Mouse (Mus musculus) embryo, embryonic 11.5 days (tissue): ENCODE results near the gene Vmn1r15.

ENCODE experiments used
- DNase-seq: peaks from one replicate; pipeline ENCODE4 v3.0.0-alpha.2; 2012; ENCODE audit warnings: low read depth, low spot score

Vmn1r15 gene

DNA sequence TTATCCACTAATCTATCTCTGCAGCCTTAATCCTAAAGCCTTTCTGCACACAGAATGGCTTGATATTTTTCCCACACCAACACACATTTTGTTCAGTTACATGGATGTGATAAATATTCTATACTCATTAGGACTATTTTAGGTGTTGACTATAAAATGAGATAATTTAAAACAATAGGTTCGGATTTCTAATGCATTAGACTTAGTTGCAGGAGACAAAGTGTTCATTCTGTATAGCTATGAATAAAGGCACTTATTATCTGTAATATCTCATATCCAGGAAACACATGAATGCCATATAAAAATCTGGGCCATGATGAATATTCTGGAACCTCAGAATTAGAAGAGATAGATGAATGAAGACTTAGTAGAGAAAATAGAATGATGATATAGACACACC lies at the start of gene Vmn1r15:
Gene Vmn1r15 (plus strand): TSS at position 301 of the 400 bp plus-strand sequence.
- DNase-seq = no peak

DNA sequence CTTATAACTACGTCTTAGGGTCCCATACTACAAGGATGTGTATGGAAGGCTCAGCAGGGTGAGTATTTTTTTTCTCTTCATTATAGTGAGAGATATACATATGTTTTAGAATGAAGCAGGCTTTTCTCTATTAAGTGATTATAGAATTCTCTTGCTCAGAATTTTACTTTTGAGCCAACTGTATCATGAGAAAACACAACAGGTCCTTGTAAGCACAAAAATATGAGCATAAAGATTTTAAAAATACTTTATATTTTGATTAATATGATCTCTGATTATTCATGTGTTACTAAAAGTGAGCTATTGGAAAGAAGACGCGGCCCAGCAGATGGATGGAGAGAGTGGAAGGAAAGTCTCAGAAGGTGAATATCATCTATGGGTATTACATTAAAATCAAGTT lies 26.4 kb upstream of the Vmn1r15 start, which contains the start of gene Vmn1r14:
Gene Vmn1r14 (plus strand): TSS at position 301 of the 400 bp plus-strand sequence.
- no peak for DNase-seq

DNA sequence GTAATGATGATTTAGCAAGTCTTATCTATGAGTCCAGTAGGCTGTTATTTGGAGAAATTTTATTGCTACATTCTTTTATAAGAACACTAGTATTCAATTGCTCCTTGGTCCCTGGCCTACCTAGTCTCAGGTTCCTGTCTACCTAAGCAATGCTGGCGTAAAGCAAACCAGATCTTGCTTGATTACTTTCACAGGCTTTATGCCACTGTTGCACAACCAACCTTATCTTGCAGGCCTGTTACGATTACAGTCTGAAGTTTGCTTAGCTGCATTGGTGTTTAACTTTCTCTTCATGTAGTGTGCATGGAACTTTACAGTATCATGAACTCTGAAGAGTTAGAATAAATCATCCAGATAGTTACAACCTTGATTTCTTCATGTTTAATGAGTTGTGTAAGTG lies 3.2 kb downstream of the Vmn1r15 start:
- no peak for DNase-seq

DNA sequence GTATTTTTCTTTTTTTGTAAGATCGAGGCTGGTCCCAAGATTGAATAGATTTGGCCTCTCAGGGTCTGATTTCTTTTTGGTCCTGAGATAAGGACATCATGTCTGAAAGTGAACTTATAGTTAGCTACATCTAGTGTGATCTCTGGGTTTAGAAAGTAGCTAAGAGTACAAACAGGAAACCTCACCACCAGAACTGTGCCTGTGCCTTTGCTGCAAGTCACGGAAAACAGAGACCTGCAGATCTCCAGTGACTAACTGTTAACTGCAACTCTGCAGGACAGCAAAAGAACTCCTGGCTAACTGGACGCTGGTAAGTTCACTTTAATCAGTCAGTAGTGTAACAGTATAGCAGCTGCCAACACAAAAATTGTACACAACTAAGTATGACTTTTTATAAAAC lies 14.1 kb downstream of the Vmn1r15 start:
- no peak for DNase-seq

DNA sequence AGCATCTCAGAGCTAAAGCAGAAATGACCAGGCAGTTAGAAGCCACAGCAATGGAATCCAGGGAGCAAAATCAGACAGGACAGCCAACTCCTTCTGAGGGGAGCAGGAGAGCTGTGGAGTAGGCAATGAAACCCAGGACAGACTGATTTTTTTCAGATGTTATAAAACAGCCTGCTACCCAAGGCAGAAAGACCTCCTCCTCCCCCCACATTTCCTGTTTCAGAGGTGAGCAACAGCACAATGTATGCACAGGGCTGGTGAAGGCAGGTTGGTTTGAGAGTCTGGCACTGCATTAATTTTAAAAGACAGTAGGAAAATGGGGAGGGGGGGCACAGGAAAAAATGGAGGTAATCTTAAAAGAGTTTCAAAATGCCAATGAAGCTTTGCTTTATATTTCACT lies 14.8 kb downstream of the Vmn1r15 start:
- no peak for DNase-seq

DNA sequence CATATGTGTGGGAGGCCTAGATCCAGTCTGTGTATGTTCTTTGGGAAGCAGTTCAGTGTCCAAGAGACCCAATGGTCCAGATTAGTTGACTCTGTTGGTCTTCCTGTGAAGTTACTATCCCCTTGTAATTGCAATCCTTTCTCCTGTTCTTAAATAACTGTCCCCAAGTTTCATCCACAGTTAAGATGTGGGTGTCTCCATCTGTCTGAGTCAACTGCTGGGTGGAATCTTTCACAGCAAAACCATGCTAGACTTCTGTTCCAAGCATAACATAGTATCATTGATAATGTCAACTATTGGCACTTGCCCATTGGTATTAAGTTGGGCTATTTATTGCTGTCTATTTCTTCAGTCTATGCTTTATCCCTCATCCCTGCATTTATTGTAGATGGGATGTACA lies 21.2 kb downstream of the Vmn1r15 start:
- no peak for DNase-seq
